Mouse (Mus musculus) stomach, postnatal 0 days (tissue): ENCODE data around the gene Baiap2. TPM values are rescaled to one million over a fixed set of nuclear protein-coding genes. Genes with fewer than 3 reads are reported as not detected.

Experiments
- ATAC-seq: fragments of 200-750 bp; cut with Nextera tagmentation; 2 replicates; pipeline ENCODE4 v1.8.0; 2017; ENCODE audit not compliant: low FRiP score, low TSS enrichment
- DNase-seq: peaks from one replicate; pipeline ENCODE4 v3.0.0-alpha.2; 2016; ENCODE audit warnings: low spot score
- H3K27ac ChIP-seq: fragments of 300-500 bp; sonication (generic); replicated peaks from 2 replicates; pipeline ENCODE4 v1.5.1; 2014; ENCODE audit warnings: mild to moderate bottlenecking, control low read depth
- H3K27me3 ChIP-seq: fragments of 300-500 bp; sonication (generic); 2 replicates; pipeline ENCODE4 v1.6.1; 2014; ENCODE audit warnings: low read length; ENCODE audit not compliant: control insufficient read depth, insufficient read depth
- H3K36me3 ChIP-seq: fragments of 300-500 bp; sonication (generic); 2 replicates; pipeline ENCODE4 v1.6.1; 2014; ENCODE audit warnings: low read length, mixed read lengths; ENCODE audit not compliant: control insufficient read depth, insufficient read depth
- H3K4me1 ChIP-seq: fragments of 300-500 bp; sonication (generic); replicated peaks from 2 replicates; pipeline ENCODE4 v1.6.1; 2014; ENCODE audit warnings: antibody characterized with exemption; ENCODE audit not compliant: control insufficient read depth, insufficient read depth
- H3K4me2 ChIP-seq: fragments of 300-500 bp; sonication (generic); replicated peaks from 2 replicates; pipeline ENCODE4 v1.6.1; 2014; ENCODE audit warnings: low read depth, mild to moderate bottlenecking, control low read depth, moderate library complexity
- H3K4me3 ChIP-seq: fragments of 300-500 bp; sonication (generic); 2 replicates; pipeline ENCODE4 v1.5.1; 2014; ENCODE audit warnings: low read depth, low read length, control low read depth
- H3K9ac ChIP-seq: fragments of 300-500 bp; sonication (generic); 2 replicates; pipeline ENCODE4 v1.6.1; 2014; ENCODE audit warnings: mild to moderate bottlenecking, low read length, control low read depth, mixed read lengths
- H3K9me3 ChIP-seq: fragments of 300-500 bp; sonication (generic); 2 replicates; pipeline ENCODE4 v1.6.1; 2016; ENCODE audit warnings: low read length; ENCODE audit not compliant: control insufficient read depth
- CTCF ChIP-seq: IDR thresholded peaks from 2 replicates; pipeline ENCODE4 v1.5.1; 2016; ENCODE audit warnings: antibody characterized with exemption, low read depth, mild to moderate bottlenecking, moderate library complexity
- EP300 ChIP-seq: optimal IDR thresholded peaks from 2 replicates; pipeline ENCODE3; 2016; ENCODE audit warnings: antibody characterized with exemption
- WGBS: fragments of 180-500 bp; shearing (Covaris S2); extraction: QIAGEN DNeasy Blood & Tissue Kit; methylation state at CpG from one replicate; pipeline ENCODE4 v1.1.7; 2014; 5-methylcytosine and 5-hydroxymethylcytosine counted together
- polyA plus RNA-seq: library from polyadenylated mRNA; unstranded; fragments of >200 nt; fragmentation: Nextera tagmentation; extraction: Ambion mirVana; gene quantifications from 2 replicates; pipeline ENCODE4 v1.2.1, GENCODE M21; 2015

Gene Baiap2
- polyA plus RNA-seq, 1 experiment from 2014 or later, result 35.1 TPM

DNA sequence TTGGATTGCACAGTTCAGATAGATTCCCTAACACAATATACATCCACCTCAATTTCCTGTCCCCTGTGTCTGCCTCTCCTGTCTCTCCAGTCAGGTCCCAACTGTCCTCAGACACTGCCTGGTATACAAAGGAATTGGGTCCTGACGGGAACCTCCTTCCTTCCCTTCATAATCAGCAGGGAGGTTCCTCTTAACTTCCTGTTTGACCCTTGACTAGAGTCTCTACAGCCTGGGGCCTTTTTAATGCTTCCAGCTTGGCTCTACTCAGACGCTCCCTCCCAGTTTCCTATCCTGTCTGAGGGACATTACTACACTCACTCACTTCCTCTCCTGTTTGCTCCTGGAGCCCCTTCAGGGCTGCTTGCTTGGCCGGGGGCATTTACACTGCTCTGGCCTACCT is 12.9 kb downstream of the Baiap2 start:
- Histone ChIP-seq H3K36me3 (peaks cover 5% of the 10 kb centered on the region; the same call in 1 of the 2 replicates), H3K9ac (0 out of 2 replicates have a peak overlapping the region, but pooled peaks have one; percentile 13), H3K27ac (peak overlapping the region; percentile 78), H3K9me3 (no peaks in the 10 kb centered on the region), H3K4me1 (peaks cover 13% of the 10 kb centered on the region), H3K27me3 (no peaks in the 10 kb centered on the region), H3K4me2 (no peak overlapping the region), H3K4me3 (no peak overlapping the region)
- TF ChIP-seq EP300 (no peak), CTCF (no peak)
- WGBS, result 38% methylated on average over 3 of the region's 3 CpGs
- peak; percentile 28; the same call in 1 of the 2 replicates for ATAC-seq
- DNase-seq, result no peak

DNA sequence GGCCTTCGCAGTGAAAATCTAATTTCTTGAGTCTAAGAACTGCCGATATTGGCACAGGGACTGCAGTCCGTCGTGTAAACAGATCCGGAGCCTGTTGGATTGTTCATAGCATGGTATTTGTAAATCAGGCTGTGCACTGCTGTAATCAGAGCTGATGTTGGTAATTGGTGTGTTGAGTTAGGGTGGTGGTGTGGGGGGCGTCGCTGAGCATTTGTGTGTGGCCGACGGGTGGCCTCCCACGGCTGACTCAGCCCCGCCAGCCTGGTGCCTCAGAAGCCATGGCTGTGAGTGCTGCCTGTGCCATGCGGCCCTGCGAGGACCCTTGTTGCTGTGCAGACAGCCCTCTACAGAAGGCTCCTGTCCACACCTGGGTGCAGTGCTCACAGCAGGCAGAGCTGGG is 14.0 kb downstream of the Baiap2 start:
- DNase-seq (no peak), ATAC-seq (0 out of 2 replicates have a peak, but pooled peaks have one; percentile 10)
- Histone ChIP-seq H3K27me3 (no peaks in the 10 kb centered on the region), H3K4me3 (no peak overlapping the region), H3K36me3 (peaks cover 11% of the 10 kb centered on the region), H3K4me2 (no peak overlapping the region), H3K9me3 (no peaks in the 10 kb centered on the region), H3K4me1 (peaks cover 13% of the 10 kb centered on the region), H3K9ac (no peak overlapping the region), H3K27ac (0 out of 2 replicates have a peak overlapping the region, but pooled peaks have one; percentile 78)
- no peak for TF ChIP-seq EP300
- no peak for TF ChIP-seq CTCF
- WGBS, result 68% methylated on average over 13 of the region's 13 CpGs

DNA sequence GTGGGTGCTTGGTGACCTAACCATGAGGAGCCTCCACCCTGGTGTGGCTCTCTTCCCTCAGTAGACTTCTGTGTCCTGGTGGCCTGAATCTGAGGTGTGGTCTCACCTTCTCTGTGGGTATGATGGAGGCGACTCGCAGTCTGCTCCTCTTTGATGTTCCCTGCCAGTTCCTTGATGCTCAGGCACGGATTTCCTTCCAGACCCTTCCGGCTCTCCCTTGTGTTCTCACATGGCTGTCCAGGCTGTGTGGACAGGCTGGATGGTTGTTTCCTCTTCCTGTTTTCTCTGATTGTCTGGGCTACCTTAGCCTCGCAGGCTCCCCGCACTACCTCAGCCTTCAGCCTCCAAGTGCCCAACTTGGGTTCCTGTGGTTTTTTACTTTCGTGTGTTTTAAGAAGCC is 16.3 kb downstream of the Baiap2 start:
- DNase-seq (no peak), ATAC-seq (no peak)
- Histone ChIP-seq H3K27ac (no peak overlapping the region), H3K9ac (no peak overlapping the region), H3K4me1 (peaks cover 6% of the 10 kb centered on the region), H3K9me3 (no peaks in the 10 kb centered on the region), H3K4me3 (no peak overlapping the region), H3K27me3 (no peaks in the 10 kb centered on the region), H3K4me2 (no peak overlapping the region), H3K36me3 (peaks cover 11% of the 10 kb centered on the region)
- TF ChIP-seq CTCF (no peak), EP300 (no peak)
- WGBS, result 81% methylated on average over 7 of the region's 7 CpGs

DNA sequence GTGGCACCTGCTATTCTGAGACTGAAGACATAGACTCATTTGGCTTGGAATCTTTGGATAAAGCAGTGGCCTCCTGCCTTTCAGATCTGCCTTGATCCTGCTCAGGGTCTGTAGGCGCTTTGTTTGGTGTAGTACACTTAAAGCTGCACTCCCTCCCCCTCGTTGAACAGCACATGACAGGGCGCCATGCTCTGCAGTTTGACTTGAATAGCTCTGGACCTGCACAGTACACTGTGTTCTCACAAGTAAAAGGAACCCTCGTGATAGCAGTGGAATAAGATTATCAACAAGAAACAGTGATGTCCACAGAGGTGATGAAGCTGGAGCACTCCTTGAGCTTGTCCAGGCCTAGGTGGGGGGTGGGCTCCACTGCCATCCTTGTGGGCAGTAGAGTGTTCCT is 17.2 kb downstream of the Baiap2 start:
- Histone ChIP-seq H3K9me3 (no peaks in the 10 kb centered on the region), H3K9ac (no peak overlapping the region), H3K4me3 (no peak overlapping the region), H3K4me2 (no peak overlapping the region), H3K27me3 (no peaks in the 10 kb centered on the region), H3K4me1 (peaks cover 2% of the 10 kb centered on the region; the same call in 1 of the 2 replicates), H3K27ac (no peak overlapping the region), H3K36me3 (peaks cover 11% of the 10 kb centered on the region)
- TF ChIP-seq EP300 (no peak), CTCF (no peak)
- WGBS, result 82% methylated on average over 4 of the region's 4 CpGs
- DNase-seq (no peak), ATAC-seq (no peak)

DNA sequence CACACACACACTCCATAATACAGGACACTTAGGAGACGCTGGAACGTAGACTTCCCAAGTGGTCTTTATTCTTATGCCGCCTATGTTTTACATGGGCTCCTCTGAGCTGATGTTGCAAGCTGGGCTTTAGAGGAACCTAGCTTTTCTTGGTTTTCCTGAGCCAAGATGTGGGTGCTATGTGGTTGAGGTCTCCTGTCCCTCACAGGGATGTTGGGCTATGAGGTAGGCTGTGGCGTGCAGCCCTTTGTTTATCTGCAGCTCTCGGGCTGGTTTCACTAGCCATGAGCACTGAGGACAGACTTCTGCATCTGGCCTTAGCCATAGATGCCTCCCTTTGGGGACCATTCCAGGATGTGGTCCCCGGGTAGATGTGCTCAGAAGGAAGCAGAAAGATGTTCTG is 18.1 kb downstream of the Baiap2 start:
- Histone ChIP-seq H3K9ac (no peak overlapping the region), H3K36me3 (peaks cover 15% of the 10 kb centered on the region), H3K4me3 (no peak overlapping the region), H3K4me2 (no peak overlapping the region), H3K27me3 (no peaks in the 10 kb centered on the region), H3K4me1 (no peaks in the 10 kb centered on the region; the same call in 1 of the 2 replicates), H3K27ac (no peak overlapping the region), H3K9me3 (no peaks in the 10 kb centered on the region)
- no peak for ATAC-seq
- 80% methylated on average over 6 of the region's 6 CpGs for WGBS
- no peak for TF ChIP-seq EP300
- TF ChIP-seq CTCF, result no peak
- DNase-seq, result no peak

DNA sequence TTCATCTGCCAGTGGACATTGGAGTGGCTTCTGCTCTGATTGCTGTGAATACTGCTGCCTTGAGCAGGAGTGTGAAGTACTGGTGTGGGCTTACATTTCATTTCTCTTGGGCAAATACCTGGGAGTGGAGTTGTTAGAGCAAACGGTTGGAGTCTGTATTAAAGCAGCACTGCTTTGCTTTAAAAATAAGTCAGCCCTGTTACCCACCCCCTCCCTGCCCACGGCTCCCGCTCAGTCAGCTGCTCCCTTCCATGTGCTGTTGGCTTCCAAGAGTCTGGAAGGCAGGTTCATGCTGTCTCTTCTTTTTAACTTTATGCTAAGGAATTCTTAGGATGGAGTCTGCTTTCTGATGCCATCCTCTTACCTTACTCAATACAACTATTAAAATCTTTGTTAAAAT is 18.9 kb downstream of the Baiap2 start:
- Histone ChIP-seq H3K9me3 (no peaks in the 10 kb centered on the region), H3K4me3 (no peak overlapping the region), H3K9ac (no peak overlapping the region), H3K4me2 (no peak overlapping the region), H3K4me1 (no peaks in the 10 kb centered on the region; the same call in 1 of the 2 replicates), H3K36me3 (peaks cover 15% of the 10 kb centered on the region), H3K27ac (no peak overlapping the region), H3K27me3 (no peaks in the 10 kb centered on the region)
- DNase-seq (no peak), ATAC-seq (no peak)
- 79% methylated on average over 3 of the region's 3 CpGs for WGBS
- TF ChIP-seq CTCF (no peak), EP300 (no peak)
